Mouse (Mus musculus) bone marrow macrophage, adult 2 months (primary cell): ENCODE data around the gene Lrrc4. TPM values are rescaled to one million over a fixed set of nuclear protein-coding genes. Genes with fewer than 3 reads are reported as not detected.

Source experiments
- H3K27ac ChIP-seq: 2 replicates; pipeline ENCODE4 v1.5.1; 2012; ENCODE audit warnings: low read depth, low read length; ENCODE audit not compliant: insufficient read depth
- H3K4me1 ChIP-seq: 2 replicates; pipeline ENCODE4 v1.6.1; 2012; ENCODE audit warnings: low read length; ENCODE audit not compliant: control insufficient read depth, insufficient read depth
- H3K4me3 ChIP-seq: 2 replicates; pipeline ENCODE4 v1.5.1; 2012; ENCODE audit warnings: mild to moderate bottlenecking, low read length, moderate library complexity; ENCODE audit not compliant: insufficient read depth
- CTCF ChIP-seq: IDR thresholded peaks from 2 replicates; pipeline ENCODE4 v1.5.1; 2012; ENCODE audit warnings: low read depth, mild to moderate bottlenecking, low read length, moderate library complexity
- POLR2A ChIP-seq: IDR thresholded peaks from 2 replicates; pipeline ENCODE4 v1.6.1; 2012; ENCODE audit warnings: mild to moderate bottlenecking, low read depth, low read length, borderline replicate concordance
- polyA plus RNA-seq: library from polyadenylated mRNA; stranded (reverse); fragments of >200 nt; gene quantifications from 2 replicates; pipeline ENCODE4 v1.2.4, GENCODE M21; 2012; ENCODE audit not compliant: missing spikeins, insufficient read depth, insufficient read length

The Lrrc4 gene
- 0.15 TPM in 1 of 2 replicates, not detected in the other for polyA plus RNA-seq

GRCm38 (mm10) chr6:28831011-28831853, at the start of gene Lrrc4:
Lrrc4 (minus strand) TSS chr6:28831747.
- peaks cover 43% of the 10 kb centered on the region for H3K4me1 ChIP-seq
- H3K4me3 ChIP-seq: peak within 1 kb of the TSS; percentile 78
- no peak within 1 kb of the TSS for H3K27ac ChIP-seq
- TF ChIP-seq POLR2A: no peak
- no peak for TF ChIP-seq CTCF

- peak overlapping the region; percentile 21; the same call in 1 of the 2 replicates for H3K27ac ChIP-seq
- no peak overlapping the region for H3K4me3 ChIP-seq
- peaks cover 40% of the 10 kb centered on the region for H3K4me1 ChIP-seq
- TF ChIP-seq CTCF (no peak), POLR2A (no peak; the same call in 1 of the 2 replicates)
Measured at GRCm38 (mm10) chr6:28880909-28881308, 49.4 kb upstream of the Lrrc4 start.

- no peak overlapping the region for H3K4me3 ChIP-seq
- peaks cover 40% of the 10 kb centered on the region for H3K4me1 ChIP-seq
- TF ChIP-seq POLR2A (no peak), CTCF (no peak)
- H3K27ac ChIP-seq: no peak overlapping the region
Measured at GRCm38 (mm10) chr6:28879315-28879714, 47.8 kb upstream of the Lrrc4 start.

- Histone ChIP-seq H3K4me3 (no peak overlapping the region), H3K27ac (no peak overlapping the region), H3K4me1 (peaks cover 40% of the 10 kb centered on the region)
- no peak for TF ChIP-seq POLR2A
- no peak for TF ChIP-seq CTCF
Measured at GRCm38 (mm10) chr6:28877945-28878666, 46.6 kb upstream of the Lrrc4 start.

DNA sequence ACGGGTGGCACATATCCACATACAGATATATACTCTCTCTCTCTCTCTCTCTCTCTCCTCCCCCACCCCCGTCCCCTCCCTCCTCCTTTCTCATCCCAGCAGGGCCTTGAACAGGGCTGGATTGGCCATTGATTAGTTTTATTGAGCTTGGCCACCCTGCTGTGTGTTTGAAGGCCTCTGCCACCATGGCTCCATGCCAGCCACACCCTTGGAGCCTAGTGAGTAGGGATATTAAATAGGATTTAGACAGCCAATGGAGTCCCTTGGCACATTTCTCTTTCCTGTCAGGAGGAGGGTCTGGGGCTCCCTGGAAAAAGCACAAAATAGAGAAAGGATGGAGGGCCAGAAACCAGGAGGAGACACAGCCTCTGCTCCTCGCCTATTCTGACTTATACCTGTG, 44.9 kb upstream of the Lrrc4 start:
- peaks cover 37% of the 10 kb centered on the region for H3K4me1 ChIP-seq
- H3K4me3 ChIP-seq: no peak overlapping the region
- no peak overlapping the region for H3K27ac ChIP-seq
- TF ChIP-seq POLR2A (no peak), CTCF (no peak)

- no peak overlapping the region for H3K4me3 ChIP-seq
- TF ChIP-seq CTCF (no peak), POLR2A (no peak)
- H3K4me1 ChIP-seq: peaks cover 34% of the 10 kb centered on the region
- no peak overlapping the region for H3K27ac ChIP-seq
Measured at GRCm38 (mm10) chr6:28875333-28875732, 43.8 kb upstream of the Lrrc4 start.

DNA sequence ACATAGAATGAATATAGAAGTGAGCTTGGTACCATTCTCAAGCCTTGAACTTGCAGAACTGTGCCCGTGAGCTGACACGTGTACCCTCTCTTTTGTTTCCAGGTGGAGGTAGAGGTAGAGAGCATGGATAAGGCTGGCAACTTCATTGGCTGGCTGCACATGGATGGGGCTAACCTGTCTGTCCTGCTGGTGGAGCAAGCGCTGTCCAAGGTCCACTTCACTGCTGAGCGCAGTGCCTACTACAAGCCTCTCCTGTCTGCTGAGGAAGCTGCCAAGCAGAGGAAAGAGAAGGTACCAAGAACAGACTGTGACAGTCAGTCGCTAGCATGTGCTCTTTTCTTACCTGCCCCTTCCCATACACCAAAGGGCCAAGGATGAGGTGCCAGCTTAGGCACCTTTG, 43.2 kb upstream of the Lrrc4 start:
- TF ChIP-seq POLR2A (no peak), CTCF (no peak)
- Histone ChIP-seq H3K4me3 (no peak overlapping the region), H3K27ac (no peak overlapping the region), H3K4me1 (peaks cover 30% of the 10 kb centered on the region)

GRCm38 (mm10) chr6:28874053-28874452, 42.5 kb upstream of the Lrrc4 start:
- peaks cover 30% of the 10 kb centered on the region for H3K4me1 ChIP-seq
- no peak overlapping the region for H3K4me3 ChIP-seq
- no peak for TF ChIP-seq POLR2A
- TF ChIP-seq CTCF: no peak
- H3K27ac ChIP-seq: no peak overlapping the region

- TF ChIP-seq CTCF: no peak
- TF ChIP-seq POLR2A: no peak
- peaks cover 35% of the 10 kb centered on the region for H3K4me1 ChIP-seq
- no peak overlapping the region for H3K4me3 ChIP-seq
- no peak overlapping the region for H3K27ac ChIP-seq
Measured at GRCm38 (mm10) chr6:28872421-28872795, 40.9 kb upstream of the Lrrc4 start.
